Mouse (Mus musculus) T-cell, adult 66 days (primary cell): Measurements from ENCODE around the gene Mrgprx1. TPM values are rescaled to one million over a fixed set of nuclear protein-coding genes. Genes with fewer than 3 reads are reported as not detected.

Source experiments
- total RNA-seq, 2 experiments: library from RNA; stranded (reverse); gene quantifications; 3 replicates in 1 of 2; 4 replicates in 1 of 2; pipeline ENCODE4 v1.2.4; 2023

The Mrgprx1 gene
- not detected for total RNA-seq

GRCm38 (mm10) chr7:48027497-48027896 is at the start of gene Mrgprx1:
Mrgprx1 (minus strand) TSS chr7:48027597.

GRCm38 (mm10) chr7:47981995-47982394 is 45.4 kb downstream of the Mrgprx1 start, which contains the start of gene Mrgpra4:
Mrgpra4 (minus strand) TSS chr7:47982095.

Other genes with a start within 250 kb of the Mrgprx1 start
- not detected for gene Mrgpra4, start 45.5 kb downstream of the Mrgprx1 start, total RNA-seq
- gene Mrgprb5, start 141.4 kb upstream of the Mrgprx1 start, total RNA-seq: not detected
- gene Mrgprb4, start 171.7 kb upstream of the Mrgprx1 start, total RNA-seq: not detected